Mouse (Mus musculus) adrenal gland, adult 18-20 months (tissue): ENCODE results near the gene H2-T24. TPM values are rescaled to one million over a fixed set of nuclear protein-coding genes. Genes with fewer than 3 reads are reported as not detected.
"Not testable (repeated sequence)": the region's sequence is repeated elsewhere in the genome, so short reads cannot be mapped to it uniquely, and the experiment has no call there.

Experiments used
- DNase-seq, 2 experiments: peaks; one replicate each; pipeline ENCODE4 v3.0.0; 2021 to 2022; ENCODE audit warnings: low spot score in 2 of 2
- long read RNA-seq, 2 experiments: library from polyadenylated mRNA; stranded (forward); transcript quantifications; one replicate each; pipeline ENCODE4 v2.0.0; 2021
- total RNA-seq, 2 experiments: library from RNA; stranded (reverse); gene quantifications; 1 replicate in 1 of 2; 2 replicates in 1 of 2; pipeline ENCODE4 v1.2.3; 2021

Gene H2-T24
- 1 to 10 TPM; 7.5 to 8.1 TPM for total RNA-seq
- long read RNA-seq, experiment 1, partial matches to known transcripts, result 0 of 1 reads
- long read RNA-seq, experiment 1, other reads (novel, unspliced or antisense), result 0 of 1 reads
- long read RNA-seq, experiment 2, partial matches to known transcripts, result 1 of 4 reads
- long read RNA-seq, experiment 2, other reads (novel, unspliced or antisense), result 2 of 4 reads

GRCm38 (mm10) chr17:36020191-36021073 lies at the start of gene H2-T24:
Gene H2-T24 (minus strand): TSS chr17:36020560.
- peak; percentile 43 to 53 for DNase-seq

GRCm38 (mm10) chr17:36060829-36061228 lies 40.5 kb upstream of the H2-T24 start:
- DNase-seq, result peak; percentile 88 to 92

DNA sequence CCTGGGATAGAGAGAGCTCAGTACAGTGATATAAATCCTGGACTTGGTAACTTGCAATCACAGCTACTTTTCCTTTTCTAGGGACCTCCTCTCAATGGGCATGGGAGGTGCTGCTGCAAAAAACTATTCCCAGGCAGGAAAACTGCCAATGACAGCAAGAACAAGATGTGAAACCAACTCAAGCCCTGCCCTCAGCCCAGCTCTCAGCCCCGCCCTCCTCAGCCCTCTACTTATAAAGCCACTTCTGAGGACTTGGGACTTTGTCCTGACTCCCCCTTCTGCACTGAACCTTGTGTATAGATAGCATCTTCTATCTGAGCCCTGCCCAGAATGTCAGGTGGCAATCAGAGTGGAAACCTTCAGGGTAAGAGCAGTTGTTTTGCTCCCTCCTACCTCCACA lies 38.0 kb upstream of the H2-T24 start, which contains the start of gene Gm11127:
TSS of gene Gm11127 (minus strand) at position 10 of the 400 bp plus-strand sequence.
- DNase-seq, result not testable (repeated sequence)

DNA sequence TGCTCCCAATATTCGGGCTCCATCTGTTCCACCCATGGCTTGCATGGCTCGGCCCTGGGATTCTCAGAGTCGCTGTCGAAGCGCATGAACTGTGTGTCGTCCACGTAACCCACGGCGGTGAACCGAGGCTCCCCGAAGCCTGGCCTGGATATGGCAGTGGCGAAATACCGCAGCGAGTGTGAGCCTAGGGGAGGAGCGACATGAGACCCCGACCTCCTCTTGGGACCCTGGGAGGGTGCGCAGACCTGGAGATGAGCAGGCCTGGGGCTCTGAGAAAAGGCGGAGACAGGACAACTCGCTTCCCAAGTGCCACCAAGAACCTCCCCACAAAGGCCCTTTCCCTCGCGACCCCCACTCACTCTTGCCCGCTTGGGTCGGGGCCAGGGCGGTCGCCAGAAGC lies 37.6 kb upstream of the H2-T24 start:
- DNase-seq, result not testable (repeated sequence)

GRCm38 (mm10) chr17:36043286-36043685 lies 22.9 kb upstream of the H2-T24 start:
- no peak for DNase-seq

GRCm38 (mm10) chr17:36042610-36043169 lies 22.3 kb upstream of the H2-T24 start, which contains the start of the genes H2-T22 and Gm6034:
Gene H2-T22 (minus strand): TSS chr17:36042747.
Gene Gm6034 (plus strand): TSS chr17:36042961.
- DNase-seq, result peak; percentile 56 to 60

DNA sequence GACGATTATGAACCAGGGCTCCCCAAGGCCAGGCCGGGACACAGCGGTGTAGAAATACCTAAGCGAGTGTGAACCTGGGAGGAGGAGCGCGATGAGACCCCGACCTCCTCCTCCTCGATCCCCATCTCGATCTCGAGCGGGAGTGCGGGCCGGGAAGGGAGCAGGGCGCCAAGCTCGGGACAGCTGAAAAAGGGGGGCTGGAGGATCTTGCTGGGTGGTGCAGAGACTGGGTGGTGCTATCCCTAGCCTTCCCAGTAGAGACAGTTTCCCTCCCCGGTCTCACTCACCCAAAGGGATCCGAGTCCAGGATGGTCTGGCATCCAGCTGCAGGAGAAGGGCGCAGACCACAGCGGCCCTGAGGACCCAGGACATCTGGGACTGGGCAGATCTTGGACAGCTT lies 21.7 kb upstream of the H2-T24 start:
- peak; percentile 29 to 35 for DNase-seq

GRCm38 (mm10) chr17:36040604-36041003 lies 20.2 kb upstream of the H2-T24 start:
- DNase-seq, result not testable (repeated sequence)

DNA sequence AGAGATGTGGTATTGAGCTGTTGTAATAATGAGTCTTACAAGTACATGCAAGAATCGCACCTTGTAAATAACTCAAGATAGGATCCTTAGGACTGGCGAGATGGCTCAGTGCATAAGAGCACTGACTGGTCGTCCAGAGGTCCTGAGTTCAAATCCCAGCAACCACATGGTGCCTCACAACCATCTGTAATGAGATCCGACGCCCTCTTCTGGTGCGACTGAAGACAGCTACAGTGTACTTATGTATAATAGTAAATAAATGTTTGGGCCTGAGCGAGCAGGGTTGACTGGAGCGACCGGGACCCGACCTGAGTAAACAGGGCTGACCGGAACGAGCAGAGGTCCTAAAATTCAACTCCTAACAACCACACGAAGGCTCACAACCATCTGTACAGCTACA lies 15.8 kb upstream of the H2-T24 start:
- DNase-seq, result not testable (repeated sequence)

DNA sequence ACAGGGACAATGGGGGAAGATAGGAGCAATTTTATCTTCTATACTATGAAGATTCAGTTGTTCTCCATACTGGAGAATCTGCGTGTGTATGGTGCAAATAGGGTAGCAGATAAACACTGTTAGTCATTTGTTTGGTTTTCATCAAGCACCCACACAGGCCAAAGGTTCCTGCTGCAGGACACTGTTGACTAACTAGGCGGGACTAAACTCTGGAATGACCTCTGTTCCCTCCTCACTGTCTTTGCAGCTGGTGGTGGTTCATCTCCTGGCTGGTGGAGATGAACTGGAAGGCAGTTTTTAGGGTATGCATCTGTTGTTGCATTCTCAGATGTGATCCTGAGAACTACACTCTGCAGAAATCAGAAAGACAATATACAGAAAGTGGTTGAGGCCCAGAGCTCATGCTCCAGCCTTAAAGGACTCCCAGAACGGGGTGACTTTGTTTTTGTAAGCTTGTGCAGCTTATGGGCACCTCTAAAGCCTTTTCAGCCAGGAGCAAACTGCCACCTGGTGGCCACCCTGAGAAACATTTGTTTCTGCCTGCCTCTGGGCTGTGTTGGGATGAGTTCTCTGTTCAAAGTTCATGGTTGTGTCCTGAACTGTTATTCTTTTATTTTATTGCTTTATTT lies 14.8 kb upstream of the H2-T24 start:
- DNase-seq, result peak; percentile 56 to 67

- not testable (repeated sequence) for DNase-seq
Measured at GRCm38 (mm10) chr17:36034524-36034923, 14.2 kb upstream of the H2-T24 start.

DNA sequence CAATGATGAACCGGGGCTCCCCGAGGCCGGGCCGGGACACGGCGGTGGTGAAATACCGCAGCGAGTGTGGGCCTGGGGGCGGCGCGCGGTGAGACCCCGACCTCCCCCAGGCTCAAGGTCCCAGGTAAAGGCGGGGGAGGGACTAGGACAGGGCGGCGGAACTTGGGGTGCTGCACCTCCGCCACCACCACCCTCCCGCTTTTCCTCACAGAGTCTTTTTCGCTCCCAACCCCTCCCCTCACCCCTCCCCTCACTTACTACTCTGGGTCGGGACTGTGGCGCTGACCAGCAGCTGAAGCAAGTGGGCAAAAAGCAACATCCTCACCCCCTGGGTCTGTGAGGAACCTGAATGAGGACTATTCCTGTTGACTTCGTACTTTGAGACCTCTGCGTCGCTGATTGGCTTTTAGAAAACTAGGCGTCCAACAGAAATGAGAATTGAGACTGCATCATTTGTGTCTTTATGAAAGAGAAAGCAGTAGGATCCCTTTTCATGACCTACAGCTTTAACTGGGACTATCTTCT lies 12.1 kb upstream of the H2-T24 start, which contains the start of gene H2-T23:
TSS of gene H2-T23 (minus strand) at position 505 of the 525 bp plus-strand sequence.
- peak; percentile 40 to 53 for DNase-seq

DNA sequence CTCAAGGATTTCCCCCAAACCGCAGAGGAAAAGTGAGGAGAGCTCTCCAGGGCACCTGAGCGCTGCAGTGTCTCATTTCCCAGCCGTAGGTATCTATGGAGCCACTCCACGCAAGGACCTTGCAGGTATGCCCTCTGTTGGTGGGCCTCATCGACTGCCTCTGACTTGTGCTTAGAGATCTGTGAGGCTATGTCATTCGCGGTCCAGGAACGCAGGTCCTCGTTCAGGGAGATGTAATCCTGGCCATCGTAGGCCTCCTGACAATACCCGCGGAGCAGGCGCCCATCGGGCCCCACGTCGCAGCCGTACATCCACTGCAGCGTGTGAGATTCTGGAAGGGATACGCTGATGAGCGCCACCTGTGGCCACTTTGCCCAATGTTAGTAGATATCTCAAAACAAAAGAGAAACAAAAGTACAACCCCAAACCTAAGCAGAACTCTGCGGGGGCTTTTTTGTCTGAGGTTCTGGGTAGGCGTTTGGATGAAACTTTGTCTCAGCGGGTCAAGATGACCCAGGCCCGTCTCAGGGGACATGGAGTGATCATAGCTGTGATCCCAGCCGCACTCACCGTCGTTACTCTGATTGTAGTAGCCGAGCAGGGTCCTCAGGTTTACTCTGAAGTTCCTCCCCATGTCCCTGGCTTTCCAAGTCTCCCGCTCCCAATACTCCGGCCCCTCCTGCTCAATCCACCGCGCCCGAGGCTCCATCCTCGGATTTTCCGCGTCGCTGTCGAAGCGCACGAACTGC lies 11.4 kb upstream of the H2-T24 start:
- DNase-seq, result peak in 1 of 2 experiments; percentile 33

- DNase-seq, result not testable (repeated sequence)
Measured at GRCm38 (mm10) chr17:36030703-36031582, 10.6 kb upstream of the H2-T24 start.

GRCm38 (mm10) chr17:36030046-36030702 lies 9.8 kb upstream of the H2-T24 start:
- DNase-seq, result not testable (repeated sequence)

DNA sequence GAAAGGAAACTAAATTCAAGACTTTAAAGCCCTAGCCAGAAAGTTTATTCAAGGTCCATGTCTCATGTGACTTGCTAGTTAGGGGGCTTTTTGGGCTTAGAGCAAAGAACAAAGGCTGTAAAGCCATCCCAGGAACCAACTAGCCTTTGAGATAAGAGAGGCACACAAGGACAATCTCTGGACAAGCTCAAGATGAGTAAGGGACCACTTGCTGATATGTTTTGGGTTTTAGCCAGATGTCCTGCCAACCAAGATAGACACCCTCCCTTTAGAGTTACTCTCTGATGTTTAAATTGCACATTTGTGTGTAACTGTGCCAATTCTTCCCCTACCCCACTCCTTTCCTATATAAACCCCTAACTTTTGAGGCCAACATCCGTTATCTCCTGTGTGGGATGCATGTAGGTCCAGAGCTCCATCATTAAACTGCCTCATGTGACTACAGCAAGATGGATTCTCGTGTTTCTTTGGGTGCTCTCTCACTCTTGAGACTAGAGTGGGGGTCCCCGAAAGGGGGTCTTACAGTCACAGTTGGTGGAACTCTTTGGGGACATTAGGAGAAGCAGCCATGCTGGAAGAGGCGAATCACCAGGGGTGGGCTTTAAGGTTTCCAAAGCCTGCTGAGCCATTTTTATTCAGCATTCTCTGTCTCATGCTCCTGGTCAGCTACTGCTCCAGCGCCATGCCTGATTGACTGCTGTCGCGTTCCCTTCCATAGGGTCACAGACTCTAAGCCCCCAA lies 8.7 kb upstream of the H2-T24 start:
- DNase-seq, result no peak

DNA sequence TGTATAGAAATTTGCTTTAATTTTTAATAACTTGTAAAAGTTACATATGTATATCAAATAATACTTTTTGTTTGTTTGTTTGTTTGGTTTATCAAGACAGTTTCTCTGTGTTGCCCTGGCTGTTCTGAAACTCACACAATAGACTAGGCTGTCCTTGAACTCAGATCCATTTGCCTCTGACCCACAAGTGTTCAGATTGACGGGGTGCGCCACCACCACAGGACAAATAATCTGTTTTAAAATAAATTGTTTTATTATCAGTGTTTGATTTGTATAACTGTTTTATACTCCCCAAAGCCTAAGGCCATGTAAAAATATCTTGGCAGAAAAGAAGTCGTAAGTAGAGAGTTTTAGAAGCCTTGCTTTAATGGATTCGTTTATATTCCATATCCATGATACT lies 7.3 kb upstream of the H2-T24 start:
- DNase-seq, result no peak

GRCm38 (mm10) chr17:36025901-36026300 lies 5.5 kb upstream of the H2-T24 start:
- no peak for DNase-seq
